Mouse (Mus musculus) E14TG2a.4 (cell line): ENCODE results near the gene Trem2.

Experiments
- H3K27me3 ChIP-seq: 2 replicates; pipeline ENCODE4 v1.6.1; 2014; ENCODE audit warnings: low read length, control low read depth; ENCODE audit not compliant: insufficient read depth
- H3K36me3 ChIP-seq: 2 replicates; pipeline ENCODE4 v1.6.1; 2014; ENCODE audit warnings: low read length, control low read depth; ENCODE audit not compliant: insufficient read depth
- H3K4me1 ChIP-seq: replicated peaks from 2 replicates; pipeline ENCODE4 v1.6.1; 2014; ENCODE audit warnings: low read depth, low read length, control low read depth
- H3K4me3 ChIP-seq: replicated peaks from 2 replicates; pipeline ENCODE4 v1.5.1; 2014; ENCODE audit warnings: mild to moderate bottlenecking, low read length
- H3K9me3 ChIP-seq: 2 replicates; pipeline ENCODE4 v1.6.1; 2014; ENCODE audit warnings: low read length, control low read depth
- CTCF ChIP-seq: conservative IDR thresholded peaks from 2 replicates; pipeline ENCODE4 v1.5.1; 2014; ENCODE audit warnings: low read length
- NANOG ChIP-seq: IDR thresholded peaks from 2 replicates; pipeline ENCODE4 v1.6.1; 2014; ENCODE audit warnings: borderline replicate concordance, low read length, mixed read lengths
- POU5F1 ChIP-seq: IDR thresholded peaks from 2 replicates; pipeline ENCODE4 v1.6.1; 2014; ENCODE audit warnings: low read length, borderline replicate concordance

Gene Trem2

DNA sequence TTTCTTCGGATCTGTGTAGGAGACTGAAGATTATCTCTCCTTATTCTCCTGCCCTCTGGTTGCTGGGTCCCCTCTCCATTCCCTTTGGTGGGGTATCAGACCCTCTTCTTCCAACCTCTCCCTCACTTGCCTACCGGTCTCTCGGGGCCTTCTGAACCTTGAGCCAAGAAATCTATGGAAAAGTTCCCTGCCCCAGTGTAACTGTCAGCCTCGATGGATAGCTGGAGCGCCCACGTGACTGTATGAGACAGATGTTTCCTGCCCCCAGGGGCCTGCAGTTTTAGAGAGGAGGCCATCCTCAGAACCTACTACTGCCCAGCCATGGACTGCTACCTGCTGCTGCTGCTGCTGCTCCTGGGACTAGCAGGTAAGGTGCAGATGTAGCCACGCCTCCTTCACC is 13.4 kb downstream of the Trem2 start, which contains the start of gene Treml1:
Gene Treml1 (plus strand): TSS at position 301 of the 400 bp plus-strand sequence.
- TF ChIP-seq CTCF = no peak
- TF ChIP-seq NANOG = no peak
- no peak for TF ChIP-seq POU5F1

DNA sequence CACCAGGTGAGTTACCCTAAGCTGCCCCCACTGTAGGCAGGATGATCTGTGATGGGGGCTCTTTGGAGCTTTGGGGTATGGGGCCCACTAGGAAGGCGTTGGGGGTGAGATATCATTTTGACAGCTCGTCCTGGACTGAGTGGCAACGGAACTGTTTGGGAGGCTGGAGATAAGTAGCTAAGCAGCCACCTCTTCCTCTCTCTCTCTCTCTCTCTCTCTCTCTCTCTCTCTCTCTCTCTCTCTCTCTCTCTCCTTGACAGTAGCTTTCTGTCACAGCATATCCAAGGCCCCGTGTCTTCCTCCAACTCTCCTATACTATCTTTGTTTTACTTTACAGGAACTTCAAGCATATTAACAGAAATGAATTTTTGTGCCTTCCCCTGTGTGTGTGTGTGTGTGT is 14.3 kb downstream of the Trem2 start:
- peaks cover 37% of the 10 kb centered on the region for H3K27me3 ChIP-seq
- peaks cover 15% of the 10 kb centered on the region for H3K4me1 ChIP-seq
- H3K36me3 ChIP-seq = no peaks in the 10 kb centered on the region
- TF ChIP-seq CTCF = no peak
- TF ChIP-seq POU5F1 = no peak
- TF ChIP-seq NANOG = no peak
- no peaks in the 10 kb centered on the region for H3K9me3 ChIP-seq
- H3K4me3 ChIP-seq = no peak overlapping the region

More for the DNA sequence above, 13.4 kb downstream of the Trem2 start, which contains the start of gene Treml1:
- Histone ChIP-seq H3K9me3 (no peaks in the 10 kb centered on the region), H3K36me3 (no peaks in the 10 kb centered on the region), H3K4me3 (no peak within 1 kb of the TSS), H3K27me3 (peaks cover 34% of the 10 kb centered on the region), H3K4me1 (peaks cover 12% of the 10 kb centered on the region)

DNA sequence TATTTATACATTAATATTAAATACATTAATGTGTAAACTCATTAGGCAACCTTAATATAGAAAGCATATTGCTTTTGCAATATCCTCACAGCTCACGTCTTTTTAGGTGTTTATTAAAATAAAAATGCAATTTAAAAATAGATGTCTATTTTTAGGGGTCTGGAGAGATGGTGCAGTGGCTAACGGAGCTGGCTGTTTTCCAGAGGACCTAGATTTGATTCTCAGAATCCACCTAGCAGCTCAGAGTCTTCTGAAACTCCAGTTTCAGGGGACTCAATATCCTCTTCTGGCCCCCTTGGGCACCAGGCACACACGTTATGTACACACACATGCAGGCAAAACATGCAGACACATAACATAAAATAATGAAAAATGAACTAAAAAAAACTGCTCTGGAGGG is 16.1 kb downstream of the Trem2 start:
- Histone ChIP-seq H3K4me1 (peaks cover 25% of the 10 kb centered on the region), H3K9me3 (no peaks in the 10 kb centered on the region), H3K4me3 (no peak overlapping the region), H3K36me3 (no peaks in the 10 kb centered on the region), H3K27me3 (peaks cover 30% of the 10 kb centered on the region)
- no peak for TF ChIP-seq POU5F1
- no peak for TF ChIP-seq NANOG
- TF ChIP-seq CTCF = no peak

DNA sequence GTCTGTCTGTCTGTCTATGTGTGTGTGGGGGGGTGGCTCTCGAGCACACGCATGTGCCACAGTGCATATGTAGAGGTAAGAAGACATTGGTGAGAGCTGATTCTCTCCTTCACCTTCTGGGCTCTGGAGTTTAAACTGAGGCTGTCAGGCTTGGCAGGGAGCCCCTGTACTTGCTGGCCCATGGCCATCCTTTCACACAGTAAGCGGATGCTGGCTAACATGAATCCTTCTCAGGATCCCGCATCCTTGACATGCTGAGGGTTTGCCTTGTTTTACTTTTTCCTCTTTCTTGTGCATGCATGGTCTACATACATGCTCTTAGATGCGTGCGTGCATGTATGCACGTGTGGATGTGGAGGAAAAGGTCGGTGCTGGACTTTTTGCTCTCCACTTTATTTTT is 16.8 kb downstream of the Trem2 start:
- TF ChIP-seq POU5F1 (no peak), NANOG (no peak), CTCF (no peak)
- H3K36me3 ChIP-seq = no peaks in the 10 kb centered on the region
- H3K9me3 ChIP-seq = peaks cover 5% of the 10 kb centered on the region; the same call in 1 of the 2 replicates
- H3K27me3 ChIP-seq = peaks cover 30% of the 10 kb centered on the region
- no peak overlapping the region for H3K4me3 ChIP-seq
- H3K4me1 ChIP-seq = peaks cover 19% of the 10 kb centered on the region

DNA sequence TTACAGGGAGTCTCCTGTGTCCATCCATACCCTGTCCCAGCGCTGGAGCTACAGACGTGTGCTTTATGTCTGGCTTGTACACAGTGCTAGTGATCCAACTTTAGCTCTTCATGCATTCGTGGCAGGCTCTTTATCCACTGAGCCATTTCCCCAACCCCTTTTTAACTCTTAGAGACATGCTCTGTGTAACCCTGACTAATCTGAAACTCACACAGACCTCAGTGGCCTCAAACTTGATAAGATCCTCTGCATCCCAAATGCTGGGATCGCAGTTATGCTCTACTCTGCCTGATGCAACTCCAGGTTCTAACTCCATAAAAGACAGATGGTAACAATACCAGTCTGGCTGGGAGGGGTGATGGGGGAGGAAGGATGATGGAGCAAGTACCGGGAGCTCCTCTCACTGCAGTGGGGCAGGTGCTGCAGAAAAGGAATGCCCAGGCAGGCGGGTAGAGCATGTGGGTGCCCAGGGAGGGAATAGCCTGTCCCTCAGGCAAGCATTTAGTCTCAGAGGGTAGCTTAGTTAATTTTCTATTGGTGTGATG is 17.3 kb downstream of the Trem2 start:
- Histone ChIP-seq H3K4me3 (no peak overlapping the region), H3K4me1 (peaks cover 14% of the 10 kb centered on the region), H3K9me3 (peaks cover 5% of the 10 kb centered on the region; the same call in 1 of the 2 replicates), H3K27me3 (peaks cover 30% of the 10 kb centered on the region), H3K36me3 (no peaks in the 10 kb centered on the region)
- TF ChIP-seq NANOG (no peak), POU5F1 (no peak), CTCF (no peak)

DNA sequence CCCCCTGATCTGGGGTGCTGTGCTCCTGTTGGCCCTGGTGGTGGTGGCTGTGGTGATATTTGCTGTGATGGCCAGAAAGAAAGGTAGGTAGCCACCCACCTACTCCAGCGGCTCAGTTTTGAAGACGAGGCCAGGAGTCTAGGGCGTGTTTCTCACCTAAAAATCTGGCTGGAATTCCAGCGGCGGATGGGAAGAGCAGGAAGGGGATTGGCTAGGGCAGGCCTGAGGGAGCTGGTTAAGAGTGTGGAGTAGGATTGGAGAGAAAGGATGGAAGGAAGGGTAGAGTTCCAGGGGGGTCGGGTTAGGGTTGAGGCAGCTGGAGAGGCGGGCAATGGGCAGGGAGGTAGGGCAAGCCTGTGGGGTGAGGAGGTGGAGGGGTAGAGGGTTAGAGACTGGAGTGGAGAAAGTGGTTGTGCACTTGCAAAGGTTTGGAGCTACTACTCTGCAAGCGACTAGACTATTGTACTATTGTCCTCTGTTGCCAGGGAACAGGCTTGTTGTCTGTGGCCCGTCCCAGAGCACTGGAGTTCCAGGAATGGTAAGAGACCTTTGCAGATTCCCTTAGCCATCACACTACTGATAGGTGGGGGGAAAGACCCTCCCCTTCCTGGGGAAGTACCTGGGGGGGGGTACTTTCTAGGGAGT is 19.4 kb downstream of the Trem2 start:
- H3K9me3 ChIP-seq = peaks cover 5% of the 10 kb centered on the region; the same call in 1 of the 2 replicates
- H3K27me3 ChIP-seq = peaks cover 22% of the 10 kb centered on the region
- TF ChIP-seq POU5F1 (no peak), CTCF (no peak), NANOG (no peak)
- no peak overlapping the region for H3K4me3 ChIP-seq
- peaks cover 13% of the 10 kb centered on the region for H3K4me1 ChIP-seq
- H3K36me3 ChIP-seq = no peaks in the 10 kb centered on the region

DNA sequence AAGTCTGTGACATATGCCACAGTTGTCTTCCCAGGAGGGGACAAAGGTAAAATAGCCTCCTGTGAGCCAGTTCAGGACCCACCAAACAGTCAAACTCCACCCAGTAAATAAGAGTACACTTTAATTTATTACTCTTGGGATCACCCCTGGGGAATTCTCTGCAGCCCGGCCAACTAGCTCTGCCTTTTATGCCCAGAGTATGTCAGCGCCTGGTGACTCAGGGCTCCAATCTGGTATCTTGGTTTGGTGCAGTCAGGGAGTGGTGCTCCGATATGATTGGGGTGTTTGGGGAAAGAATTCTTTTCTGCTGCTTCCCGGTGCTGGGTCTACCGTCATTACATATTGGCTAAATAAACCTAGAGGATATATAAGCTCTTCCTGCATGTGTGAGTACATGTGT is 20.6 kb downstream of the Trem2 start:
- H3K27me3 ChIP-seq = peaks cover 22% of the 10 kb centered on the region
- TF ChIP-seq NANOG (no peak), POU5F1 (no peak), CTCF (no peak)
- peaks cover 13% of the 10 kb centered on the region for H3K4me1 ChIP-seq
- H3K4me3 ChIP-seq = no peak overlapping the region
- no peaks in the 10 kb centered on the region for H3K36me3 ChIP-seq
- peaks cover 5% of the 10 kb centered on the region; the same call in 1 of the 2 replicates for H3K9me3 ChIP-seq

DNA sequence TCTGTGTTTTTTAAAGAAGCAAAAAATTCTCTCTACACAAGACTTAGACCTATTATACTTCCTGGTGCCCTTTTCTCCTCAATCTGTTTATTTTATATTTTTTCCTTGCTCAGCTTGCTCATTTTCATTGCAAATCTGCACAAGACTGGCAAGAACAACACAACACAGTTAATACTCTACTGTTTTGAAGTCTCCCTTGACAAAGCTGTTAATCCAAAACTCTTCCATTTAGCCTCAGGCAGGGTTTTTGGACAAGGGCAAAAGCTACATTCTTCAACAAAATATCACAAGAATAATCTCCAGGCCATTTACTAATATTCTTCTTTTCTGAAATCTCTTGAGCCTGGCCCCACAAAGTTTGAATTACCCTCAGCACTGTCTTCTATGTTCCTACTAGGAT is 25.4 kb downstream of the Trem2 start:
- H3K4me1 ChIP-seq = no peaks in the 10 kb centered on the region
- H3K9me3 ChIP-seq = peaks cover 25% of the 10 kb centered on the region
- H3K4me3 ChIP-seq = no peak overlapping the region
- no peaks in the 10 kb centered on the region for H3K36me3 ChIP-seq
- TF ChIP-seq POU5F1 = no peak
- no peak for TF ChIP-seq CTCF
- H3K27me3 ChIP-seq = no peaks in the 10 kb centered on the region

DNA sequence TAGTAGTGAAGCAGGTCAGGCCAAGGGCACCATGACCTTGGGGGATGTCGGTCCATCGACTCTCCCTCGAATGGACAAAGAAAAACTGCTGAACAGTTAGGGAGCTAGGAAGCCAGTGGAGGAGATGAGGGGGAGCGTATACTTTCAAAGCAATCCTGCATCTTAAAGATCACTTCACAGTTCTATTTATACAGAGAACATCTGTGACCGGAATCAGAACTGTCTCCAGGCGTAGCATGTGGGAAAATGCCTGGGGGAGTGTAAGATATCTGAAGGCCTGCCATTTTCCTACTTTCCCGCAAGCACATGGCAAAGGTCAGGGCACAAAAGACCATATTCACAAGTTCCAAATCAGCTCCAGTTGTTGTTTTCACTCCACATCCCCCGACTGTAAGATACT is 26.8 kb downstream of the Trem2 start:
- H3K4me1 ChIP-seq = no peaks in the 10 kb centered on the region; the same call in 1 of the 2 replicates
- no peaks in the 10 kb centered on the region for H3K36me3 ChIP-seq
- H3K9me3 ChIP-seq = peaks cover 21% of the 10 kb centered on the region
- H3K27me3 ChIP-seq = no peaks in the 10 kb centered on the region
- no peak overlapping the region for H3K4me3 ChIP-seq
- TF ChIP-seq CTCF (no peak), POU5F1 (no peak), NANOG (no peak)

DNA sequence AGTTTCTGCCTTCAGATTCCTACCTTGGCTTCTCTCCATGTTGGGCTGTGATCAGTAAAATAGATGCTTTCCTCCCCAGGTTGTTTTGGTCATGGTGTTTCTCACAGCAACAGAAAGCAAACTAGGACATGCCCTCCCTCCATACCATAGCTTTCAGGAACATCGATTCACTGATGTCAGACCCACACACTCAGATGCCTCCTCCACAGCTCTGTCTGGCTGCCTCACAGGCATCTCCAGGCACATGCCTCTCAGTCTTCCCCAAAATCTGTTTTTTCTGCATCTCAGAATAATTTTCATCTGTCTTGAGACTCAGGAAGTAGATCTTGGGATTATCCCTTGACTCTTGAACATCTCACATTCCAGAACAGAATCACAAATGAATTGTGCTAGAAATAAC is 29.9 kb downstream of the Trem2 start:
- no peaks in the 10 kb centered on the region for H3K36me3 ChIP-seq
- no peak overlapping the region for H3K4me3 ChIP-seq
- no peak for TF ChIP-seq CTCF
- TF ChIP-seq POU5F1 = no peak
- no peak for TF ChIP-seq NANOG
- H3K9me3 ChIP-seq = peaks cover 20% of the 10 kb centered on the region
- no peaks in the 10 kb centered on the region for H3K27me3 ChIP-seq
- peaks cover 10% of the 10 kb centered on the region for H3K4me1 ChIP-seq
